Mouse (Mus musculus): ENCODE measurements at regions not wholly inside any gene's neighbourhood (a gene's known extent, or its start where the extent isn't known, plus 50 kb on each side); places are given as distances from the start of the nearest gene placed in this dataset.

GRCm38 (mm10) chr5:45103763-45104428 is 304.4 kb upstream of the Ldb2 start:
- no peaks in the 10 kb centered on the region for H3K36me3 ChIP-seq (ENCODE audit: insufficient read depth, low read length)
- no peak overlapping the region for H3K4me3 ChIP-seq (ENCODE audit: low read length)
- no peak overlapping the region for H3K9ac ChIP-seq (replicated peaks; ENCODE audit: low read length)
- WGBS, result 82% methylated on average over 6 of the region's 6 CpGs
- H3K9me3 ChIP-seq (ENCODE audit: low read length), result no peaks in the 10 kb centered on the region
- no peak overlapping the region for H3K27ac ChIP-seq (ENCODE audit: low read length)
- ATAC-seq (ENCODE audit: low FRiP score, low TSS enrichment), result no peak
- H3K4me2 ChIP-seq (replicated peaks; ENCODE audit: low read depth, low read length), result no peak overlapping the region
- H3K4me1 ChIP-seq (ENCODE audit: insufficient read depth, low read length), result peaks cover 12% of the 10 kb centered on the region
- no peaks in the 10 kb centered on the region for H3K27me3 ChIP-seq (ENCODE audit: insufficient read depth, low read length)

- Histone ChIP-seq H3K27me3 (ENCODE audit: insufficient read depth, low read length) (no peaks in the 10 kb centered on the region), H3K4me1 (ENCODE audit: insufficient read depth, low read length) (peaks cover 12% of the 10 kb centered on the region), H3K9me3 (ENCODE audit: low read length) (no peaks in the 10 kb centered on the region), H3K27ac (ENCODE audit: low read length) (no peak overlapping the region), H3K4me2 (replicated peaks; ENCODE audit: low read depth, low read length) (no peak overlapping the region), H3K36me3 (ENCODE audit: insufficient read depth, low read length) (no peaks in the 10 kb centered on the region), H3K9ac (replicated peaks; ENCODE audit: low read length) (no peak overlapping the region), H3K4me3 (ENCODE audit: low read length) (no peak overlapping the region)
- WGBS, result 26% methylated on average over 3 of the region's 3 CpGs
- peak; percentile 71; the same call in 1 of the 2 replicates for ATAC-seq (ENCODE audit: low FRiP score, low TSS enrichment)
These were observed 303.2 kb upstream of the Ldb2 start for GRCm38 (mm10) chr5:45102661-45103060.

- no peak for ATAC-seq (ENCODE audit: low FRiP score, low TSS enrichment)
- H3K4me3 ChIP-seq (ENCODE audit: low read length), result no peak overlapping the region
- no peaks in the 10 kb centered on the region for H3K36me3 ChIP-seq (ENCODE audit: insufficient read depth, low read length)
These were observed 302.3 kb upstream of the Ldb2 start for GRCm38 (mm10) chr5:45101777-45102176.

GRCm38 (mm10) chr5:45099082-45099481 is 299.6 kb upstream of the Ldb2 start:
- H3K4me3 ChIP-seq (ENCODE audit: low read length), result no peak overlapping the region
- no peak overlapping the region for H3K4me2 ChIP-seq (replicated peaks; ENCODE audit: low read depth, low read length)
- no peaks in the 10 kb centered on the region for H3K27me3 ChIP-seq (ENCODE audit: insufficient read depth, low read length)
- no peak for ATAC-seq (ENCODE audit: low FRiP score, low TSS enrichment)
- peaks cover 12% of the 10 kb centered on the region for H3K4me1 ChIP-seq (ENCODE audit: insufficient read depth, low read length)
- no peaks in the 10 kb centered on the region for H3K9me3 ChIP-seq (ENCODE audit: low read length)
- no peak overlapping the region for H3K27ac ChIP-seq (ENCODE audit: low read length)
- no peak overlapping the region for H3K9ac ChIP-seq (replicated peaks; ENCODE audit: low read length)
- H3K36me3 ChIP-seq (ENCODE audit: insufficient read depth, low read length), result no peaks in the 10 kb centered on the region
- 91% methylated on average over 2 of the region's 2 CpGs for WGBS

More at GRCm38 (mm10) chr5:45101777-45102176, 302.3 kb upstream of the Ldb2 start:
- peaks cover 12% of the 10 kb centered on the region for H3K4me1 ChIP-seq (ENCODE audit: insufficient read depth, low read length)
- H3K27me3 ChIP-seq (ENCODE audit: insufficient read depth, low read length), result no peaks in the 10 kb centered on the region
- H3K9me3 ChIP-seq (ENCODE audit: low read length), result no peaks in the 10 kb centered on the region
- 41% methylated on average over 4 of the region's 4 CpGs for WGBS
- H3K9ac ChIP-seq (replicated peaks; ENCODE audit: low read length), result no peak overlapping the region
- no peak overlapping the region for H3K27ac ChIP-seq (ENCODE audit: low read length)
- no peak overlapping the region for H3K4me2 ChIP-seq (replicated peaks; ENCODE audit: low read depth, low read length)

GRCm38 (mm10) chr5:45097941-45098340 is 298.5 kb upstream of the Ldb2 start:
- Histone ChIP-seq H3K4me2 (replicated peaks; ENCODE audit: low read depth, low read length) (no peak overlapping the region), H3K36me3 (ENCODE audit: insufficient read depth, low read length) (no peaks in the 10 kb centered on the region), H3K9ac (replicated peaks; ENCODE audit: low read length) (no peak overlapping the region), H3K9me3 (ENCODE audit: low read length) (no peaks in the 10 kb centered on the region), H3K27ac (ENCODE audit: low read length) (no peak overlapping the region), H3K27me3 (ENCODE audit: insufficient read depth, low read length) (no peaks in the 10 kb centered on the region), H3K4me1 (ENCODE audit: insufficient read depth, low read length) (peaks cover 11% of the 10 kb centered on the region), H3K4me3 (ENCODE audit: low read length) (no peak overlapping the region)
- 97% methylated on average over 1 of the region's 1 CpGs for WGBS
- ATAC-seq (ENCODE audit: low FRiP score, low TSS enrichment), result no peak

- Histone ChIP-seq H3K9me3 (ENCODE audit: low read length) (peaks cover 2% of the 10 kb centered on the region; the same call in 1 of the 2 replicates), H3K27ac (ENCODE audit: low read length) (no peak overlapping the region), H3K4me2 (replicated peaks; ENCODE audit: low read depth, low read length) (no peak overlapping the region), H3K4me1 (ENCODE audit: insufficient read depth, low read length) (no peaks in the 10 kb centered on the region), H3K36me3 (ENCODE audit: insufficient read depth, low read length) (no peaks in the 10 kb centered on the region), H3K27me3 (ENCODE audit: insufficient read depth, low read length) (no peaks in the 10 kb centered on the region), H3K4me3 (ENCODE audit: low read length) (no peak overlapping the region), H3K9ac (replicated peaks; ENCODE audit: low read length) (no peak overlapping the region)
- peak; percentile 42; the same call in 1 of the 2 replicates for ATAC-seq (ENCODE audit: low FRiP score, low TSS enrichment)
- WGBS, result 43% methylated on average over 1 of the region's 1 CpGs
These were observed 285.3 kb upstream of the Ldb2 start for GRCm38 (mm10) chr5:45084741-45085140.

- Histone ChIP-seq H3K27ac (ENCODE audit: low read length) (no peak overlapping the region), H3K36me3 (ENCODE audit: insufficient read depth, low read length) (no peaks in the 10 kb centered on the region), H3K4me2 (replicated peaks; ENCODE audit: low read depth, low read length) (no peak overlapping the region), H3K9ac (replicated peaks; ENCODE audit: low read length) (no peak overlapping the region), H3K9me3 (ENCODE audit: low read length) (no peaks in the 10 kb centered on the region), H3K27me3 (ENCODE audit: insufficient read depth, low read length) (no peaks in the 10 kb centered on the region), H3K4me1 (ENCODE audit: insufficient read depth, low read length) (no peaks in the 10 kb centered on the region), H3K4me3 (ENCODE audit: low read length) (no peak overlapping the region)
- ATAC-seq (ENCODE audit: low FRiP score, low TSS enrichment), result no peak
These were observed 283.1 kb upstream of the Ldb2 start for GRCm38 (mm10) chr5:45082601-45083000.

- no peak for ATAC-seq (ENCODE audit: low FRiP score, low TSS enrichment)
- H3K9me3 ChIP-seq (ENCODE audit: low read length), result no peaks in the 10 kb centered on the region
- no peaks in the 10 kb centered on the region for H3K36me3 ChIP-seq (ENCODE audit: insufficient read depth, low read length)
- no peaks in the 10 kb centered on the region for H3K4me1 ChIP-seq (ENCODE audit: insufficient read depth, low read length)
- H3K9ac ChIP-seq (replicated peaks; ENCODE audit: low read length), result no peak overlapping the region
- H3K4me3 ChIP-seq (ENCODE audit: low read length), result no peak overlapping the region
- no peak overlapping the region for H3K27ac ChIP-seq (ENCODE audit: low read length)
- no peaks in the 10 kb centered on the region for H3K27me3 ChIP-seq (ENCODE audit: insufficient read depth, low read length)
- no peak overlapping the region for H3K4me2 ChIP-seq (replicated peaks; ENCODE audit: low read depth, low read length)
- 82% methylated on average over 4 of the region's 4 CpGs for WGBS
These were observed 276.9 kb upstream of the Ldb2 start for GRCm38 (mm10) chr5:45076347-45076890.

GRCm38 (mm10) chr5:45075195-45075594 is 275.7 kb upstream of the Ldb2 start:
- H3K9me3 ChIP-seq (ENCODE audit: low read length), result no peaks in the 10 kb centered on the region
- ATAC-seq (ENCODE audit: low FRiP score, low TSS enrichment), result no peak
- no peak overlapping the region for H3K4me2 ChIP-seq (replicated peaks; ENCODE audit: low read depth, low read length)
- H3K9ac ChIP-seq (replicated peaks; ENCODE audit: low read length), result no peak overlapping the region
- no peaks in the 10 kb centered on the region for H3K4me1 ChIP-seq (ENCODE audit: insufficient read depth, low read length)
- no peak overlapping the region for H3K4me3 ChIP-seq (ENCODE audit: low read length)
- H3K27me3 ChIP-seq (ENCODE audit: insufficient read depth, low read length), result no peaks in the 10 kb centered on the region
- no peaks in the 10 kb centered on the region for H3K36me3 ChIP-seq (ENCODE audit: insufficient read depth, low read length)
- H3K27ac ChIP-seq (ENCODE audit: low read length), result no peak overlapping the region

GRCm38 (mm10) chr5:45072529-45072928 is 273.0 kb upstream of the Ldb2 start:
- Histone ChIP-seq H3K36me3 (ENCODE audit: insufficient read depth, low read length) (no peaks in the 10 kb centered on the region), H3K4me1 (ENCODE audit: insufficient read depth, low read length) (no peaks in the 10 kb centered on the region), H3K9ac (replicated peaks; ENCODE audit: low read length) (no peak overlapping the region), H3K27me3 (ENCODE audit: insufficient read depth, low read length) (no peaks in the 10 kb centered on the region), H3K4me2 (replicated peaks; ENCODE audit: low read depth, low read length) (no peak overlapping the region), H3K9me3 (ENCODE audit: low read length) (no peaks in the 10 kb centered on the region), H3K27ac (ENCODE audit: low read length) (no peak overlapping the region), H3K4me3 (ENCODE audit: low read length) (no peak overlapping the region)
- no peak for ATAC-seq (ENCODE audit: low FRiP score, low TSS enrichment)
- 90% methylated on average over 1 of the region's 1 CpGs for WGBS
